Mouse (Mus musculus): ENCODE measurements around the gene Srrm4. TPM values are rescaled to one million over a fixed set of nuclear protein-coding genes. Genes with fewer than 3 reads are reported as not detected.
A peak's percentile ranks its signal among the peaks of the same experiment; 100 is the strongest.

The Srrm4 gene
- total and polyA plus RNA-seq, 2 experiments: 0.92 to 1.9 TPM

GRCm38 (mm10) chr5:116420213-116420612 is 171.4 kb downstream of the Srrm4 start:
- Histone ChIP-seq H3K4me3 (ENCODE audit: insufficient read depth, low read depth, low read length) (peak overlapping the region; percentile 78), H3K4me1 (ENCODE audit: control insufficient read depth, insufficient read depth, low read length) (peaks cover 22% of the 10 kb centered on the region), H3K9ac (ENCODE audit: low read depth, low read length) (peak overlapping the region; percentile 81), H3K36me3 (ENCODE audit: control insufficient read depth, insufficient read depth, low read length) (peaks cover 16% of the 10 kb centered on the region), H3K79me2 (ENCODE audit: control insufficient read depth, insufficient read depth, low read length) (peaks cover 41% of the 10 kb centered on the region; the same call in 1 of the 2 replicates), H3K27ac (replicated peaks; ENCODE audit: insufficient read depth, low read depth, low read length) (peak overlapping the region; percentile 84), H3K27me3 (ENCODE audit: control insufficient read depth, insufficient read depth, low read length) (no peaks in the 10 kb centered on the region)
- TF ChIP-seq POLR2A (IDR thresholded peaks at IDR 0.05; ENCODE audit: extremely low read depth, insufficient read depth, low read length) (no peak), CTCF (IDR thresholded peaks at IDR 0.05; ENCODE audit: low read depth, low read length) (no peak)
- 80% methylated on average over 1 of the region's 1 CpGs for WGBS
- no peak for DNase-seq (ENCODE audit: extremely low read depth, low read depth, low spot score)

- DNase-seq (ENCODE audit: extremely low read depth, low read depth, low spot score): peak; percentile 84
- Histone ChIP-seq H3K79me2 (ENCODE audit: control insufficient read depth, insufficient read depth, low read length) (peaks cover 41% of the 10 kb centered on the region; the same call in 1 of the 2 replicates), H3K4me3 (ENCODE audit: insufficient read depth, low read depth, low read length) (peak overlapping the region; percentile 78), H3K27ac (replicated peaks; ENCODE audit: insufficient read depth, low read depth, low read length) (peak overlapping the region; percentile 37), H3K27me3 (ENCODE audit: control insufficient read depth, insufficient read depth, low read length) (no peaks in the 10 kb centered on the region), H3K4me1 (ENCODE audit: control insufficient read depth, insufficient read depth, low read length) (peaks cover 26% of the 10 kb centered on the region), H3K36me3 (ENCODE audit: control insufficient read depth, insufficient read depth, low read length) (peaks cover 21% of the 10 kb centered on the region), H3K9ac (ENCODE audit: low read depth, low read length) (peak overlapping the region; percentile 72)
- TF ChIP-seq POLR2A (IDR thresholded peaks at IDR 0.05; ENCODE audit: extremely low read depth, insufficient read depth, low read length): no peak
- 21% methylated on average over 6 of the region's 6 CpGs for WGBS
These were observed 172.1 kb downstream of the Srrm4 start for GRCm38 (mm10) chr5:116419322-116420045.

- Histone ChIP-seq H3K36me3 (ENCODE audit: control insufficient read depth, insufficient read depth, low read length) (peaks cover 39% of the 10 kb centered on the region), H3K4me1 (ENCODE audit: control insufficient read depth, insufficient read depth, low read length) (peaks cover 25% of the 10 kb centered on the region), H3K79me2 (ENCODE audit: control insufficient read depth, insufficient read depth, low read length) (peaks cover 37% of the 10 kb centered on the region; the same call in 1 of the 2 replicates), H3K4me3 (ENCODE audit: insufficient read depth, low read depth, low read length) (no peak overlapping the region), H3K9ac (ENCODE audit: low read depth, low read length) (no peak overlapping the region), H3K27ac (replicated peaks; ENCODE audit: insufficient read depth, low read depth, low read length) (no peak overlapping the region), H3K27me3 (ENCODE audit: control insufficient read depth, insufficient read depth, low read length) (no peaks in the 10 kb centered on the region)
- DNase-seq (ENCODE audit: extremely low read depth, low read depth, low spot score): no peak
- 67% methylated on average over 5 of the region's 5 CpGs for WGBS
- TF ChIP-seq POLR2A (IDR thresholded peaks at IDR 0.05; ENCODE audit: extremely low read depth, insufficient read depth, low read length): no peak
- TF ChIP-seq CTCF (IDR thresholded peaks at IDR 0.05; ENCODE audit: low read depth, low read length): no peak
These were observed 175.4 kb downstream of the Srrm4 start for GRCm38 (mm10) chr5:116416208-116416607.

DNA sequence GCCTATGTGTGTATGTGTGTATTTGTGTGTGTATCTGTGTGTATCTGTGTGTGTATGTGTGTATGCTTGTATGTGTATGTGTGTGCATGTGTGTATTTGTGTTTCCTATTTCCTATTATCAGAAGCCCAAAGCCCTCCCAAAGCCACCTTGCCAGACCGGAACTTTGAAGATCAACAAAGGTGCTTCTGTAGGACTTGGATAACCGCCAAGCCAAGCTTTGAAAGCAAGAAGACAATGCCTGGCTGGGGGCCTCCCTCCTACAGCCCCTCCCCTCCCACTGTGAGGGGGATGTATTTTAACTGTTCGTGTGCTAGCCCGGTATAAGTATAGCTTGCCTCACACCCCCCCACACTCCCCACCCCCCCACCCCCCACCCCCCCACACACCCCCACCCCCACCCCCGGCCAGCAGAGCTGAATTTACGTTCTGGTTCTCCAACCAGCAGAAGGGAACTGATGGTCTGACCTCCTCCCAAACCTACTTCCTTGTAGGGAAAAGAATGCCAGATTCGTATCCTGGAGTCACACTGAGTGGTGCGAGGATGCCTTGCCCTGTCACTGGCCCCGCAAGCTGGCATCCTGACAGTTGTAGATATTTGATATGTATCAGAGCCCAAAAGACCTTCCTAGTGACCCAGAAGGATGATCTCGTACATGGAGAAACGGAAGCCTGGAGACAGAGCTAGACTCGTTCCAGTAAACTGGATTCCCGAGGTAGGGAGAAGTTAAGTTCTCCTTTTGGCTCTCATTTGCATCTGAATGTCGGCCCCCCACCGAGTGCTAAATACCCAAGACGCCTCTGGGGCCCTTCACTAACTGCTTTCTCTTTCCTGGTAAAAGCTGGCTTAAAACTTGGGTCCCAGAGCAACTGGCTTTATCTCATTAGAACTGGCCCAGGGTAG is 181.7 kb downstream of the Srrm4 start:
- WGBS: 40% methylated on average over 16 of the region's 16 CpGs
- Histone ChIP-seq H3K36me3 (ENCODE audit: control insufficient read depth, insufficient read depth, low read length) (peaks cover 40% of the 10 kb centered on the region), H3K79me2 (ENCODE audit: control insufficient read depth, insufficient read depth, low read length) (0 out of 2 replicates have a peak, but pooled peaks cover 3% of the 10 kb centered on the region)

DNA sequence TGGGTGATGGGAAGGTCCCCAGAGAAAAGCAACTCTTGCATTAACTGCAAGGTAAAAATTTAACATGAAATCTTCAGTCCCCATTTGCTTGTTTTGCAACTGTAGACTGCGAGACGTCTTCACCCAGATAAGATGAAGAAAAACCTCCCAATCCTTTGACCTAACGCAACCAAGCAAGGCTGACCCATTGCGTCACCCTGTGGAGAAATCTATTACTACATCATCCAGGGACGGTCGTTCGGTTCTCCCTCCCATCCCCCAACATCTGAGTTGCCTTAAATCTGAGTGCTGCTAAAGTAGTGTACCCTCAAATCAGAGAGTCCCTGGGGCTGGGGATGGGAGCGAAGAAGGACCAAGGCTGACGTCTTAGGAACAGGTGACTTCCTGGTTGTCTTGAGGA is 182.7 kb downstream of the Srrm4 start:
- Histone ChIP-seq H3K79me2 (ENCODE audit: control insufficient read depth, insufficient read depth, low read length) (0 out of 2 replicates have a peak, but pooled peaks cover under 1% of the 10 kb centered on the region), H3K27me3 (ENCODE audit: control insufficient read depth, insufficient read depth, low read length) (no peaks in the 10 kb centered on the region), H3K4me3 (ENCODE audit: insufficient read depth, low read depth, low read length) (no peak overlapping the region), H3K4me1 (ENCODE audit: control insufficient read depth, insufficient read depth, low read length) (peaks cover 13% of the 10 kb centered on the region), H3K27ac (replicated peaks; ENCODE audit: insufficient read depth, low read depth, low read length) (no peak overlapping the region), H3K9ac (ENCODE audit: low read depth, low read length) (no peak overlapping the region), H3K36me3 (ENCODE audit: control insufficient read depth, insufficient read depth, low read length) (peaks cover 35% of the 10 kb centered on the region)
- TF ChIP-seq CTCF (IDR thresholded peaks at IDR 0.05; ENCODE audit: low read depth, low read length): peak; percentile 27; the same call in 1 of the 2 replicates
- no peak for TF ChIP-seq POLR2A (IDR thresholded peaks at IDR 0.05; ENCODE audit: extremely low read depth, insufficient read depth, low read length)
- 48% methylated on average over 9 of the region's 9 CpGs for WGBS
- DNase-seq (ENCODE audit: extremely low read depth, low read depth, low spot score): peak; percentile 45

More for the DNA sequence above, 181.7 kb downstream of the Srrm4 start:
- Histone ChIP-seq H3K27ac (replicated peaks; ENCODE audit: insufficient read depth, low read depth, low read length) (no peak overlapping the region), H3K9ac (ENCODE audit: low read depth, low read length) (no peak overlapping the region), H3K27me3 (ENCODE audit: control insufficient read depth, insufficient read depth, low read length) (no peaks in the 10 kb centered on the region), H3K4me3 (ENCODE audit: insufficient read depth, low read depth, low read length) (no peak overlapping the region), H3K4me1 (ENCODE audit: control insufficient read depth, insufficient read depth, low read length) (peaks cover 16% of the 10 kb centered on the region)
- DNase-seq (ENCODE audit: extremely low read depth, low read depth, low spot score): no peak
- TF ChIP-seq POLR2A (IDR thresholded peaks at IDR 0.05; ENCODE audit: extremely low read depth, insufficient read depth, low read length) (no peak), CTCF (IDR thresholded peaks at IDR 0.05; ENCODE audit: low read depth, low read length) (no peak)

All from liver, adult 2 months (tissue).